Mouse (Mus musculus) MEL (cell line): Measurements from ENCODE around the gene Ap4s1. TPM values are rescaled to one million over a fixed set of nuclear protein-coding genes. Genes with fewer than 3 reads are reported as not detected.

Experiments used
- DNase-seq: peaks from one replicate; pipeline ENCODE4 v3.0.0; 2011; ENCODE audit warnings: low read depth, low spot score
- H3K27ac ChIP-seq: 2 replicates; pipeline ENCODE4 v1.5.1; 2012; ENCODE audit warnings: low read depth, mild to moderate bottlenecking, control low read depth, low read length, moderate library complexity; ENCODE audit not compliant: control insufficient read depth
- H3K27me3 ChIP-seq, 2 experiments: fragments of 150-350 bp in 1 of 2; sonication (generic) in 1 of 2; 2 replicates each; pipeline ENCODE4 v1.6.1; 2012; ENCODE audit warnings: low read length in 2 of 2, mild to moderate bottlenecking in 2 of 2, improper control_type of control experiment in 1 of 2, moderate library complexity in 1 of 2; ENCODE audit not compliant: insufficient read depth in 2 of 2, control insufficient read depth in 1 of 2
- H3K36me3 ChIP-seq, 2 experiments: 2 replicates each; pipeline ENCODE4 v1.6.1; 2012 to 2014; ENCODE audit warnings: low read length in 2 of 2, improper control_type of control experiment in 1 of 2, inconsistent platforms in 1 of 2, mild to moderate bottlenecking in 1 of 2; ENCODE audit not compliant: insufficient read depth in 2 of 2, control insufficient read depth in 1 of 2
- H3K4me1 ChIP-seq, 2 experiments: fragments of 150-350 bp in 1 of 2; sonication (generic) in 1 of 2; 2 replicates each; pipeline ENCODE4 v1.6.1; 2012; ENCODE audit warnings: low read length in 2 of 2, improper control_type of control experiment in 1 of 2, mild to moderate bottlenecking in 1 of 2; ENCODE audit not compliant: insufficient read depth in 2 of 2, control insufficient read depth in 1 of 2
- H3K4me3 ChIP-seq, 2 experiments: fragments of 150-350 bp in 1 of 2; sonication (generic) in 1 of 2; 2 replicates each; pipeline ENCODE4 v1.5.1; 2012; ENCODE audit warnings: low read depth in 2 of 2, low read length in 2 of 2, mild to moderate bottlenecking in 2 of 2, moderate library complexity in 2 of 2, control low read depth in 1 of 2, improper control_type of control experiment in 1 of 2; ENCODE audit not compliant: control insufficient read depth in 1 of 2, insufficient read depth in 1 of 2
- H3K79me2 ChIP-seq: 2 replicates; pipeline ENCODE4 v1.6.1; 2012; ENCODE audit warnings: mild to moderate bottlenecking, low read length, moderate library complexity; ENCODE audit not compliant: control insufficient read depth, poor library complexity, insufficient read depth
- H3K9ac ChIP-seq: 2 replicates; pipeline ENCODE4 v1.6.1; 2012; ENCODE audit warnings: low read depth, mild to moderate bottlenecking, control low read depth, low read length, moderate library complexity; ENCODE audit not compliant: control insufficient read depth, poor library complexity, severe bottlenecking
- H3K9me3 ChIP-seq: fragments of 150-350 bp; sonication (generic); replicated peaks from 2 replicates; pipeline ENCODE4 v1.6.1; 2012; ENCODE audit warnings: mild to moderate bottlenecking, low read length, improper control_type of control experiment, moderate library complexity; ENCODE audit not compliant: insufficient read depth
- BHLHE40 ChIP-seq: IDR thresholded peaks from 2 replicates; pipeline ENCODE4 v1.6.1; 2012; ENCODE audit warnings: low read depth, mild to moderate bottlenecking, inconsistent platforms, low read length, improper control_type of control experiment, borderline replicate concordance
- CTCF ChIP-seq, 3 experiments: IDR thresholded peaks in 2 of 3; conservative IDR thresholded peaks in 1 of 3; 2 replicates each; pipeline ENCODE4 v1.5.1; 2011 to 2012; ENCODE audit warnings: low read length in 3 of 3, low read depth in 2 of 3, mild to moderate bottlenecking in 2 of 3, improper control_type of control experiment in 1 of 3, inconsistent platforms in 1 of 3, mixed read lengths in 1 of 3, moderate library complexity in 1 of 3; ENCODE audit not compliant: control insufficient read depth in 1 of 3, insufficient read depth in 1 of 3, poor library complexity in 1 of 3, severe bottlenecking in 1 of 3
- ELF1 ChIP-seq: IDR thresholded peaks from 2 replicates; pipeline ENCODE4 v1.6.1; 2014; ENCODE audit warnings: low read depth, mild to moderate bottlenecking, inconsistent platforms, low read length, improper control_type of control experiment, moderate library complexity
- ETS1 ChIP-seq: IDR thresholded peaks from 2 replicates; pipeline ENCODE4 v1.6.1; 2012; ENCODE audit warnings: low read depth, mild to moderate bottlenecking, inconsistent platforms, low read length, improper control_type of control experiment, moderate library complexity
- GATA1 ChIP-seq: IDR thresholded peaks from 2 replicates; pipeline ENCODE4 v1.6.1; 2011; ENCODE audit warnings: low read depth, low read length, improper control_type of control experiment
- MYB ChIP-seq: IDR thresholded peaks from 2 replicates; pipeline ENCODE4 v1.6.1; 2011; ENCODE audit warnings: mild to moderate bottlenecking, low read depth, low read length, improper control_type of control experiment
- MYC ChIP-seq: IDR thresholded peaks from 2 replicates; pipeline ENCODE4 v1.6.1; 2011; ENCODE audit warnings: low read depth, mild to moderate bottlenecking, low read length, improper control_type of control experiment, moderate library complexity
- POLR2AphosphoS2 ChIP-seq: IDR thresholded peaks from 2 replicates; pipeline ENCODE4 v1.6.1; 2011; ENCODE audit warnings: low read length, improper control_type of control experiment
- RAD21 ChIP-seq: IDR thresholded peaks from 2 replicates; pipeline ENCODE4 v1.6.1; 2011; ENCODE audit warnings: mild to moderate bottlenecking, low read depth, low read length, improper control_type of control experiment
- RCOR1 ChIP-seq: IDR thresholded peaks from 2 replicates; pipeline ENCODE4 v1.6.1; 2012; ENCODE audit warnings: low read depth, mild to moderate bottlenecking, inconsistent platforms, low read length, improper control_type of control experiment
- SIN3A ChIP-seq: IDR thresholded peaks from 2 replicates; pipeline ENCODE4 v1.6.1; 2012; ENCODE audit warnings: low read length, improper control_type of control experiment, inconsistent platforms
- SMC3 ChIP-seq: IDR thresholded peaks from 2 replicates; pipeline ENCODE4 v1.6.1; 2011; ENCODE audit warnings: low read depth, low read length, improper control_type of control experiment
- TAL1 ChIP-seq: IDR thresholded peaks from 2 replicates; pipeline ENCODE4 v1.6.1; 2012; ENCODE audit warnings: mild to moderate bottlenecking, inconsistent platforms, low read length, moderate library complexity, mixed read lengths
- TBP ChIP-seq: IDR thresholded peaks from 2 replicates; pipeline ENCODE4 v1.8.0; 2011; ENCODE audit warnings: low read depth, low read length, improper control_type of control experiment
- TCF12 ChIP-seq: IDR thresholded peaks from 2 replicates; pipeline ENCODE4 v1.6.1; 2014; ENCODE audit warnings: low read depth, mild to moderate bottlenecking, inconsistent platforms, low read length, improper control_type of control experiment, moderate library complexity
- USF1 ChIP-seq: IDR thresholded peaks from 2 replicates; pipeline ENCODE4 v1.6.1; 2014; ENCODE audit warnings: low read depth, mild to moderate bottlenecking, inconsistent platforms, low read length, improper control_type of control experiment, moderate library complexity
- USF2 ChIP-seq, 2 experiments: IDR thresholded peaks; 2 replicates each; pipeline ENCODE4 v1.6.1; 2011 to 2012; ENCODE audit warnings: improper control_type of control experiment in 2 of 2, low read length in 2 of 2, borderline replicate concordance in 1 of 2, inconsistent platforms in 1 of 2, low read depth in 1 of 2, mild to moderate bottlenecking in 1 of 2; ENCODE audit not compliant: insufficient read depth in 1 of 2
- ZKSCAN1 ChIP-seq: IDR thresholded peaks from 2 replicates; pipeline ENCODE4 v1.6.1; 2012; ENCODE audit warnings: low read depth, mild to moderate bottlenecking, inconsistent platforms, low read length, improper control_type of control experiment, moderate library complexity
- ZMIZ1 ChIP-seq: IDR thresholded peaks from 2 replicates; pipeline ENCODE4 v1.6.1; 2012; ENCODE audit warnings: low read depth, mild to moderate bottlenecking, inconsistent platforms, low read length, improper control_type of control experiment, moderate library complexity
- ZNF384 ChIP-seq: IDR thresholded peaks from 2 replicates; pipeline ENCODE4 v1.6.1; 2012; ENCODE audit warnings: low read depth, mild to moderate bottlenecking, inconsistent platforms, low read length, improper control_type of control experiment
- polyA plus RNA-seq, 2 experiments: library from polyadenylated mRNA; stranded (reverse) in 1 of 2; unstranded in 1 of 2; fragments of >175 nt in 1 of 2; fragments of >200 nt in 1 of 2; gene quantifications; 2 replicates each; pipeline versions ENCODE4 v1.2.1 to v1.2.4; 2012; ENCODE audit warnings: low replicate concordance in 2 of 2, low read depth in 1 of 2; ENCODE audit not compliant: insufficient read length in 2 of 2, insufficient read depth in 1 of 2, missing spikeins in 1 of 2
- total RNA-seq: library from RNA; depleted of rRNA; stranded (reverse); fragments of 300-350 nt; gene quantifications from 2 replicates; pipeline ENCODE4 v1.2.3, GENCODE M21; 2012

Ap4s1 gene
- total and polyA plus RNA-seq, 3 experiments: 9.0 to 13.3 TPM; not detected in 1

DNA sequence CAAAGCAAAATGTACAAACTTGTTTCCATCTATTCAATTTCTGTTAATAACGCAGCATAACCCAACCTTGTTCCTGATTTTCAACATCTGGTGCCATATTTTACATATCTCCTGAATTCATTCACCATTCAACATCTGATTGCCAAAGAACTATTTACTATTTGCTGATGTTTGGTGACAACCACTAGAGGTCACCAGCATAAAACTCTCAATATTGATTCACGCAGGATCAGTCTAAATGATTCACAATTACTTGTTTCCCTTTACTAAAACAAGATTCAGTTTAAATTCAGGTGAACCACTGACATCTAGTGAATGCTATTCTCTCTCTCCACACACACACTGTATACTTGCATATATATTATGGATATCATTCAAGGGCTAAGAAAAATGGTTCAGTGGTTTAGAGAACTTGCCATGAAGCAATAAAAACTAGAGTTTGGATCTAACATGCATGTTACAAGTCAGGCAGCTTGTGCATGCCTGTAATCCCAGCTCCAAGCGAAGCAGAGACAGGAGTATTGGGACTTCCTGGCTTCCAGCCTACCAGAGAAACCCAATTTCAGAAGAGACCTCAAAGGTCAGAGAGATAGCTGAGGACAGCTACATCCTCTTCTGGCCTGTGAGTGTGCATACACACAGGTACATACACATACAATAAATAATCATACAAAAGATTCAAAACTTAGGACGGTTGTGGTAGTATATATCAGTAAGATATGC, 24.0 kb upstream of the Ap4s1 start:
- Histone ChIP-seq H3K27ac (no peak overlapping the region), H3K79me2 (peaks cover 65% of the 10 kb centered on the region), H3K4me1 (no peaks in the 10 kb centered on the region; a peak in 2 of 4 replicates), H3K4me3 (no peak overlapping the region), H3K36me3 (peaks cover 0 to 15% of the 10 kb centered on the region in 2 experiments; a peak in 2 of 4 replicates), H3K9me3 (no peaks in the 10 kb centered on the region), H3K27me3 (no peaks in the 10 kb centered on the region), H3K9ac (no peak overlapping the region)
- TF ChIP-seq SIN3A (no peak), GATA1 (no peak), BHLHE40 (no peak), ZMIZ1 (no peak), SMC3 (peak; percentile 40), RAD21 (peak; percentile 46), CTCF (IDR thresholded peaks at IDR 0.05 in 2 of 3, conservative IDR thresholded peaks at IDR 0.05 in 1 of 3; ENCODE audit: control insufficient read depth in 1 of 3, insufficient read depth in 1 of 3, low read depth in 2 of 3, low read length in 3 of 3, poor library complexity in 1 of 3, severe bottlenecking in 1 of 3) (peak in 1 of 3 experiments; percentile 65; a peak in 3 of 6 replicates), ELF1 (no peak), TCF12 (no peak), MYC (no peak), ZKSCAN1 (no peak), POLR2AphosphoS2 (no peak), USF1 (no peak), MYB (no peak), RCOR1 (no peak), ZNF384 (no peak), TBP (no peak), USF2 (IDR thresholded peaks at IDR 0.05; ENCODE audit: borderline replicate concordance in 1 of 2, insufficient read depth in 1 of 2, low read depth in 1 of 2, low read length in 2 of 2) (no peak), TAL1 (no peak), ETS1 (no peak)
- peak; percentile 29 for DNase-seq
